Mouse (Mus musculus): ENCODE results near the gene Dpp9. TPM values are rescaled to one million over a fixed set of nuclear protein-coding genes. Genes with fewer than 3 reads are reported as not detected.

Dpp9 gene
- polyA plus RNA-seq, 1 experiment from 2014 or later: 50.6 TPM

DNA sequence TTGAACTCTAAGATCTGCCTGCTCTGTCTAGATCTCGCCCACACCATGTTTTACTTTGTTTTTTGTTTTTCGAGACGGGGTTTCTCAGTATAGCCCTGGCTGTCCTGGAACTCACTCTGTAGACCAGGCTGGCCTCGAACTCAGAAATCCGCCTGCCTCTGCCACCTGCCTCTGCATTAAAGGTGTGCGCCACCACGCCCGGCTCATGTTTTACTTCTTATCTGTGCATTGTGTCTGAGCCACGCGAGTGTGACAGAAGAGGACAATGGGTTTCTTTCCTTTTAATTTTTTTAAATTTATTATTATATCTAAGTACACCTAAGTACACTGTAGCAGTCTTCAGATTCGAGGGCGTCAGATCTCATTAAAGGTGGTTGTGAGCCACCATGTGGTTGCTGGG, 546 bp upstream of the Dpp9 start:
- 46% methylated on average over 12 of the region's 12 CpGs for WGBS
- Histone ChIP-seq H3K27me3 (ENCODE audit: control insufficient read depth, insufficient read depth, low read length) (no peaks in the 10 kb centered on the region), H3K36me3 (ENCODE audit: control insufficient read depth, insufficient read depth, low read length) (no peaks in the 10 kb centered on the region), H3K4me3 (ENCODE audit: low read depth, low read length) (peak overlapping the region; percentile 93), H3K4me1 (replicated peaks; ENCODE audit: control insufficient read depth, insufficient read depth, low read length) (peaks cover 14% of the 10 kb centered on the region; the same call in 1 of the 2 replicates), H3K27ac (ENCODE audit: low read depth, low read length) (peak overlapping the region; percentile 76; the same call in 1 of the 2 replicates), H3K9me3 (ENCODE audit: control insufficient read depth, low read length) (no peaks in the 10 kb centered on the region), H3K4me2 (ENCODE audit: low read depth, low read length, severe bottlenecking) (peak overlapping the region; percentile 80), H3K9ac (ENCODE audit: low read length) (peak overlapping the region; percentile 80)
- DNase-seq (ENCODE audit: low spot score): peak; percentile 53
- peak; percentile 35; the same call in 1 of the 2 replicates for ATAC-seq (replicated peaks; ENCODE audit: low FRiP score)

- DNase-seq (ENCODE audit: low spot score) (peak; percentile 54), ATAC-seq (replicated peaks; ENCODE audit: low FRiP score) (no peak)
- 68% methylated on average over 13 of the region's 13 CpGs for WGBS
These were observed 1.0 kb downstream of the Dpp9 start for GRCm38 (mm10) chr17:56217670-56218069.

DNA sequence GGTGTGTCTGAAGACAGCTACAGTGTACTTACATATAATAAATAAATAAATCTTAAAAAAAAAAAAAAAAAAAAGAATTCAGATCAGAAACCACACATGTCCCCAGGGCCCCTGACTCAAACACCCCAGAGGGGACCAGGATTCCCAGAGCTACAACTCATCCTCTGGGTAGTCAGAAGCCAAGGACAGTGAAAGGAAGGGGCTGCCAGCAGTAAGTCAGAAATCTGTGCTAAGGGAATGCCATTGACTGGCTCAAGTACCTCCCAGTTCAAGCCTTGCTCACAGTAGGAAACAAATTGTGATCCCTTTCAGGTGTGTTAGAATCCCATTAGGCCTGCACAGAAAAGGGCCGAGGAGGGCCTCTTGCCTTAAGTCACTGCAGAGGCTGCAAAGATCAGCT, 4.5 kb downstream of the Dpp9 start:
- H3K27ac ChIP-seq (ENCODE audit: low read depth, low read length): no peak overlapping the region
- no peaks in the 10 kb centered on the region for H3K9me3 ChIP-seq (ENCODE audit: control insufficient read depth, low read length)
- DNase-seq (ENCODE audit: low spot score): no peak
- H3K4me1 ChIP-seq (replicated peaks; ENCODE audit: control insufficient read depth, insufficient read depth, low read length): peaks cover 14% of the 10 kb centered on the region; the same call in 1 of the 2 replicates
- H3K4me2 ChIP-seq (ENCODE audit: low read depth, low read length, severe bottlenecking): no peak overlapping the region
- no peak for ATAC-seq (replicated peaks; ENCODE audit: low FRiP score)
- no peak overlapping the region for H3K4me3 ChIP-seq (ENCODE audit: low read depth, low read length)
- no peaks in the 10 kb centered on the region for H3K27me3 ChIP-seq (ENCODE audit: control insufficient read depth, insufficient read depth, low read length)
- peaks cover 7% of the 10 kb centered on the region; the same call in 1 of the 2 replicates for H3K36me3 ChIP-seq (ENCODE audit: control insufficient read depth, insufficient read depth, low read length)
- WGBS: 71% methylated on average over 1 of the region's 1 CpGs
- H3K9ac ChIP-seq (ENCODE audit: low read length): no peak overlapping the region

More at GRCm38 (mm10) chr17:56217670-56218069, 1.0 kb downstream of the Dpp9 start:
- Histone ChIP-seq H3K9ac (ENCODE audit: low read length) (peak overlapping the region; percentile 80), H3K4me3 (ENCODE audit: low read depth, low read length) (peak overlapping the region; percentile 93), H3K27ac (ENCODE audit: low read depth, low read length) (no peak overlapping the region), H3K4me1 (replicated peaks; ENCODE audit: control insufficient read depth, insufficient read depth, low read length) (peaks cover 14% of the 10 kb centered on the region; the same call in 1 of the 2 replicates), H3K27me3 (ENCODE audit: control insufficient read depth, insufficient read depth, low read length) (no peaks in the 10 kb centered on the region), H3K9me3 (ENCODE audit: control insufficient read depth, low read length) (no peaks in the 10 kb centered on the region), H3K36me3 (ENCODE audit: control insufficient read depth, insufficient read depth, low read length) (no peaks in the 10 kb centered on the region), H3K4me2 (ENCODE audit: low read depth, low read length, severe bottlenecking) (peak overlapping the region; percentile 80)

DNA sequence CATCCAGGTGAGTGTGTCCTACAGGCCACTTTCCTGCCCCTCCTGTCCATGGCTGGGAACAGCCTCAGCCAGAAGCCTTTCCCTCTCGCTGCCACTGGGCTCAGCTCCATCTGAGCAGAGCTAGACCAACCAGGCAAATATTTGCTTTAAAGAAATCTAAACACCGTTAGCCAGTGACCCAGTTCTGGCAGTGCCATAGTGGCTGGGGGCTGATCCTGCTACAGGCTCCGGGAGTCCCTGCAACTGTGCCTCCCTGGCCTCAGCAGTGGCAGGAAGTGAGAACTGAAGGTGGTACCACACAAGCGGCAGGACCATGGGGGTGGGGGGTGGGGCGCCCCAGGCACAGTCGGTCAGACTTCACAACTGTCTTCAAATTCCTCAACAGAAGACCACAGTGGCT, 6.0 kb downstream of the Dpp9 start:
- no peak overlapping the region for H3K4me3 ChIP-seq (ENCODE audit: low read depth, low read length)
- 83% methylated on average over 6 of the region's 6 CpGs for WGBS
- no peaks in the 10 kb centered on the region for H3K9me3 ChIP-seq (ENCODE audit: control insufficient read depth, low read length)
- H3K27ac ChIP-seq (ENCODE audit: low read depth, low read length): no peak overlapping the region
- H3K4me2 ChIP-seq (ENCODE audit: low read depth, low read length, severe bottlenecking): no peak overlapping the region
- H3K4me1 ChIP-seq (replicated peaks; ENCODE audit: control insufficient read depth, insufficient read depth, low read length): peaks cover 9% of the 10 kb centered on the region; the same call in 1 of the 2 replicates
- peaks cover 7% of the 10 kb centered on the region; the same call in 1 of the 2 replicates for H3K36me3 ChIP-seq (ENCODE audit: control insufficient read depth, insufficient read depth, low read length)
- H3K9ac ChIP-seq (ENCODE audit: low read length): no peak overlapping the region
- no peak for DNase-seq (ENCODE audit: low spot score)
- no peak for ATAC-seq (replicated peaks; ENCODE audit: low FRiP score)
- H3K27me3 ChIP-seq (ENCODE audit: control insufficient read depth, insufficient read depth, low read length): no peaks in the 10 kb centered on the region

DNA sequence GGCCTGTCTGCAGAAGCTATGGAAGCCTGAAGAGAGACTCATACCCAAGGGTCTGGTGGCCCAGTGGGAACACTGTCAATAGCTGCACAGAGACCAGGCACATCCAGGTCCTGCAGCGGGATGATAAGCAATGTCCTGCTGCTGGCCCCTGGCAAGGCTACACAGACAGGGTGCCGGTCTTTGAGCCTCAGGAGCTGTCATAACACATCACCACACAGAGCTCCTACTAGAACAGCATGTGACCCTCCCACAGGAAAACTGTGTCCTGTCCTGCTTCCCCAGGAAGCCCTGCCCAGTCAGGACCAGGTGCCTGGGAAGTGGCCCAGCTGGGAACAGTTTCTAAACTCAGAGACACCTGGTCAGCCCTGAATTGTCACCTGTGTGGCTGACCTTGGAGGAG, 7.6 kb downstream of the Dpp9 start:
- Histone ChIP-seq H3K4me1 (replicated peaks; ENCODE audit: control insufficient read depth, insufficient read depth, low read length) (no peaks in the 10 kb centered on the region), H3K36me3 (ENCODE audit: control insufficient read depth, insufficient read depth, low read length) (peaks cover 11% of the 10 kb centered on the region; the same call in 1 of the 2 replicates), H3K27me3 (ENCODE audit: control insufficient read depth, insufficient read depth, low read length) (no peaks in the 10 kb centered on the region), H3K9me3 (ENCODE audit: control insufficient read depth, low read length) (no peaks in the 10 kb centered on the region), H3K27ac (ENCODE audit: low read depth, low read length) (no peak overlapping the region), H3K4me2 (ENCODE audit: low read depth, low read length, severe bottlenecking) (no peak overlapping the region), H3K9ac (ENCODE audit: low read length) (no peak overlapping the region), H3K4me3 (ENCODE audit: low read depth, low read length) (no peak overlapping the region)
- DNase-seq (ENCODE audit: low spot score) (no peak), ATAC-seq (replicated peaks; ENCODE audit: low FRiP score) (no peak)
- WGBS: 89% methylated on average over 2 of the region's 2 CpGs

- ATAC-seq (replicated peaks; ENCODE audit: low FRiP score): no peak
- Histone ChIP-seq H3K4me3 (ENCODE audit: low read depth, low read length) (no peak overlapping the region), H3K27ac (ENCODE audit: low read depth, low read length) (no peak overlapping the region), H3K27me3 (ENCODE audit: control insufficient read depth, insufficient read depth, low read length) (no peaks in the 10 kb centered on the region), H3K4me1 (replicated peaks; ENCODE audit: control insufficient read depth, insufficient read depth, low read length) (no peaks in the 10 kb centered on the region), H3K9me3 (ENCODE audit: control insufficient read depth, low read length) (no peaks in the 10 kb centered on the region), H3K36me3 (ENCODE audit: control insufficient read depth, insufficient read depth, low read length) (peaks cover 19% of the 10 kb centered on the region), H3K9ac (ENCODE audit: low read length) (no peak overlapping the region), H3K4me2 (ENCODE audit: low read depth, low read length, severe bottlenecking) (no peak overlapping the region)
- no peak for DNase-seq (ENCODE audit: low spot score)
- WGBS: 87% methylated on average over 3 of the region's 3 CpGs
These were observed 9.9 kb downstream of the Dpp9 start for GRCm38 (mm10) chr17:56208821-56209220.

DNA sequence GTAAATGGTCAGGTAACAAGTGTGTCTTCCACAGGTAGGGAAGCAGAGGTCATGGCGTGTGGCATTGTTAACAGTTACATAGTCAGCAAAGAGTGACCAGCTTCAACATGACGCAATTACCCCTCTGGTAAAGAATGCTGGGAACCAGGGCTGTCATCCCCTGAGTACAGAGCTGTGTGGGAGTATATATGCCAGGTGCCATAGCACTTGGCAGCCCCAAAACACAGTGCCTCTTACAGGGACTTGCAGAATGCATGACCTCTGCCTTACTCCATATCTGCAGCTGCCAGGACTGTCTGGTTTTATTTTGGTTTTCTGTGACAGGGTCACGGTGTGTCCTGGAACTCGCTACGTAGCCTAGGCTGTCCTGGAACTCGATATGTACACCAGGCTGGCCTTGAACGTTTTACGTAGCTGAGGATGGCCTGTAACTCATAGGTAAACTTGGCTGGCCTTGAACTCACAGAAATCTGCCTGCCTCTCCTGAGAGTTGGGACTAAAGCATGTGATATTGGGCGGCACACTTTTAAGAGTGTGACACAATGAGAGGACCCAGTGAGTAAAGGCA, 10.7 kb downstream of the Dpp9 start:
- Histone ChIP-seq H3K4me1 (replicated peaks; ENCODE audit: control insufficient read depth, insufficient read depth, low read length) (no peaks in the 10 kb centered on the region), H3K9me3 (ENCODE audit: control insufficient read depth, low read length) (no peaks in the 10 kb centered on the region), H3K27me3 (ENCODE audit: control insufficient read depth, insufficient read depth, low read length) (no peaks in the 10 kb centered on the region), H3K4me3 (ENCODE audit: low read depth, low read length) (no peak overlapping the region), H3K9ac (ENCODE audit: low read length) (no peak overlapping the region), H3K4me2 (ENCODE audit: low read depth, low read length, severe bottlenecking) (no peak overlapping the region), H3K36me3 (ENCODE audit: control insufficient read depth, insufficient read depth, low read length) (peaks cover 19% of the 10 kb centered on the region), H3K27ac (ENCODE audit: low read depth, low read length) (no peak overlapping the region)
- ATAC-seq (replicated peaks; ENCODE audit: low FRiP score) (no peak), DNase-seq (ENCODE audit: low spot score) (no peak)
- WGBS: 92% methylated on average over 9 of the region's 9 CpGs

- Histone ChIP-seq H3K27ac (ENCODE audit: low read depth, low read length) (no peak overlapping the region), H3K27me3 (ENCODE audit: control insufficient read depth, insufficient read depth, low read length) (no peaks in the 10 kb centered on the region), H3K36me3 (ENCODE audit: control insufficient read depth, insufficient read depth, low read length) (peaks cover 26% of the 10 kb centered on the region), H3K9me3 (ENCODE audit: control insufficient read depth, low read length) (no peaks in the 10 kb centered on the region), H3K4me3 (ENCODE audit: low read depth, low read length) (no peak overlapping the region), H3K4me1 (replicated peaks; ENCODE audit: control insufficient read depth, insufficient read depth, low read length) (no peaks in the 10 kb centered on the region), H3K4me2 (ENCODE audit: low read depth, low read length, severe bottlenecking) (no peak overlapping the region), H3K9ac (ENCODE audit: low read length) (no peak overlapping the region)
- no peak for DNase-seq (ENCODE audit: low spot score)
- WGBS: 92% methylated on average over 6 of the region's 6 CpGs
- no peak for ATAC-seq (replicated peaks; ENCODE audit: low FRiP score)
These were observed 11.6 kb downstream of the Dpp9 start for GRCm38 (mm10) chr17:56206986-56207674.
